Mouse (Mus musculus) heart, postnatal 0 days (tissue): ENCODE results near the gene Nexmif. TPM values are rescaled to one million over a fixed set of nuclear protein-coding genes. Genes with fewer than 3 reads are reported as not detected.

Experiments used
- ATAC-seq: fragments of 200-750 bp; cut with Nextera tagmentation; 2 replicates; pipeline ENCODE4 v1.8.0; 2017; ENCODE audit warnings: low read depth, moderate number of reproducible peaks, moderate library complexity; ENCODE audit not compliant: insufficient read depth
- DNase-seq: peaks from one replicate; pipeline ENCODE4 v3.0.0-alpha.2; 2016; ENCODE audit warnings: low spot score
- H3K27ac ChIP-seq: fragments of 300-500 bp; sonication (generic); 2 replicates; pipeline ENCODE4 v1.5.1; 2014; ENCODE audit warnings: low read depth, mild to moderate bottlenecking
- H3K27me3 ChIP-seq: fragments of 300-500 bp; sonication (generic); 2 replicates; pipeline ENCODE4 v1.6.1; 2014; ENCODE audit warnings: low read length, mixed read lengths; ENCODE audit not compliant: control insufficient read depth, insufficient read depth
- H3K36me3 ChIP-seq: fragments of 300-500 bp; sonication (generic); replicated peaks from 2 replicates; pipeline ENCODE4 v1.6.1; 2014; ENCODE audit warnings: low read length, mixed read lengths; ENCODE audit not compliant: control insufficient read depth, insufficient read depth
- H3K4me1 ChIP-seq: fragments of 300-500 bp; sonication (generic); 2 replicates; pipeline ENCODE4 v1.6.1; 2014; ENCODE audit warnings: antibody characterized with exemption; ENCODE audit not compliant: control insufficient read depth, insufficient read depth
- H3K4me2 ChIP-seq: fragments of 300-500 bp; sonication (generic); 2 replicates; pipeline ENCODE4 v1.6.1; 2014; ENCODE audit warnings: low read depth, mild to moderate bottlenecking, low read length, moderate library complexity
- H3K4me3 ChIP-seq: fragments of 300-500 bp; sonication (generic); 2 replicates; pipeline ENCODE4 v1.5.1; 2014; ENCODE audit warnings: low read depth, low read length
- H3K9ac ChIP-seq: fragments of 300-500 bp; sonication (generic); replicated peaks from 2 replicates; pipeline ENCODE4 v1.6.1; 2014; ENCODE audit warnings: low read depth, low read length, mixed read lengths
- H3K9me3 ChIP-seq: fragments of 300-500 bp; sonication (generic); replicated peaks from 2 replicates; pipeline ENCODE4 v1.6.1; 2016; ENCODE audit warnings: low read length; ENCODE audit not compliant: control insufficient read depth
- CTCF ChIP-seq: IDR thresholded peaks from 2 replicates; pipeline ENCODE4 v1.5.1; 2016; ENCODE audit warnings: antibody characterized with exemption, control low read depth, low read depth
- EP300 ChIP-seq: IDR thresholded peaks from 2 replicates; pipeline ENCODE4 v1.6.1; 2016; ENCODE audit warnings: antibody characterized with exemption, low read depth
- WGBS: fragments of 180-500 bp; shearing (Covaris S2); extraction: QIAGEN DNeasy Blood & Tissue Kit; methylation state at CpG from one replicate; pipeline ENCODE4 v1.1.7; 2014; 5-methylcytosine and 5-hydroxymethylcytosine counted together
- polyA plus RNA-seq: library from polyadenylated mRNA; unstranded; fragments of >200 nt; fragmentation: Nextera tagmentation; extraction: Ambion mirVana; gene quantifications from 2 replicates; pipeline ENCODE4 v1.2.1, GENCODE M21; 2015
- total RNA-seq: library from RNA; depleted of rRNA; stranded (reverse); fragments of >200 nt; gene quantifications from 2 replicates; pipeline ENCODE4 v1.2.3, GENCODE M21; 2014; ENCODE audit warnings: low replicate concordance; rRNA removed

Gene Nexmif
- total RNA-seq (0.69 and 1.7 TPM in 2 replicates), polyA plus RNA-seq (0.59 and 0.74 TPM in 2 replicates)

- H3K9ac ChIP-seq = peak within 1 kb of the TSS; percentile 40
- ATAC-seq (peak; percentile 73), DNase-seq (no peak)
- H3K4me1 ChIP-seq = no peaks in the 10 kb centered on the region
- peak within 1 kb of the TSS; percentile 55 for H3K27ac ChIP-seq
- peak within 1 kb of the TSS; percentile 76 for H3K4me2 ChIP-seq
- WGBS = 15% methylated on average over 26 of the region's 70 CpGs
- H3K4me3 ChIP-seq = peak within 1 kb of the TSS; percentile 55
- peaks cover 13% of the 10 kb centered on the region; the same call in 1 of the 2 replicates for H3K27me3 ChIP-seq
- H3K36me3 ChIP-seq = no peaks in the 10 kb centered on the region
- no peaks in the 10 kb centered on the region for H3K9me3 ChIP-seq
- TF ChIP-seq EP300 (no peak), CTCF (no peak)
Observed at GRCm38 (mm10) chrX:104200736-104201591, at the start of gene Nexmif. Nexmif (minus strand) TSS chrX:104201185.

- Histone ChIP-seq H3K36me3 (no peaks in the 10 kb centered on the region), H3K9me3 (no peaks in the 10 kb centered on the region), H3K4me2 (no peak overlapping the region), H3K27me3 (no peaks in the 10 kb centered on the region), H3K4me1 (no peaks in the 10 kb centered on the region), H3K4me3 (no peak overlapping the region), H3K9ac (no peak overlapping the region), H3K27ac (no peak overlapping the region)
- ATAC-seq (no peak), DNase-seq (no peak)
- 55% methylated on average over 2 of the region's 2 CpGs for WGBS
- TF ChIP-seq EP300 (no peak), CTCF (no peak)
Observed at GRCm38 (mm10) chrX:104208701-104209100, 7.7 kb upstream of the Nexmif start.

DNA sequence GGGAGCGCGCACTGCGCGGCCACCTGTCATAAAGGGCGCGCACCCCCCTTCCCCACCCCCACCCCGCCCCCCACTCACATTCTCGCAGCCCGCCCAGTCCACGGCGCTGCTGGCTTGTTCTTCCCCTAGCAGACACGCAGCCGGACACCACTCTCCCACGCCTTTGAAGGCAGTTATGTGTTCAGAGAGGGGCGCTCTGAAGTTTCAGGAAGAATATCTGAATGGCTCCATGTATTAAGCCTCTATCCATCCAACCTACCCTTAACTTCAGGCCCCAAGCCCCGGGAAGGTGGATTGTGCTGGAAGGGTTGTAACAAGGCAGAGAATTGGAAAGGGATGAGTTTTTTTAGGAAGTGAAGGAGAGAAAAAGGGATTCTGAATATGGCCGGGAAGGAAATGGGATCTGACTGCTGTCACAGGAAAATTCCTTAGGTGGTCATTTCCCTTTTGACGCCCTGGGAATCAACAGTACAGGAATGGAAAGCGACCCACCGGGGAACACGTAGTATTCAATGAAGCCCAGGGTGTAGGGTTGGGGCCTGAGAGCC is 681 bp upstream of the Nexmif start:
- TF ChIP-seq EP300 = no peak
- no peak for TF ChIP-seq CTCF
- H3K4me3 ChIP-seq = peak overlapping the region; percentile 55
- H3K36me3 ChIP-seq = no peaks in the 10 kb centered on the region
- no peak overlapping the region for H3K9ac ChIP-seq
- peaks cover 13% of the 10 kb centered on the region; the same call in 1 of the 2 replicates for H3K27me3 ChIP-seq
- no peaks in the 10 kb centered on the region for H3K9me3 ChIP-seq
- H3K4me1 ChIP-seq = no peaks in the 10 kb centered on the region
- no peak overlapping the region for H3K27ac ChIP-seq
- H3K4me2 ChIP-seq = peak overlapping the region; percentile 76
- no peak for DNase-seq
- WGBS = 14% methylated on average over 21 of the region's 21 CpGs
- no peak for ATAC-seq

- Histone ChIP-seq H3K9ac (peak overlapping the region; percentile 40), H3K4me1 (no peaks in the 10 kb centered on the region), H3K9me3 (no peaks in the 10 kb centered on the region), H3K27ac (peak overlapping the region; percentile 41), H3K36me3 (no peaks in the 10 kb centered on the region), H3K4me2 (peak overlapping the region; percentile 76), H3K27me3 (peaks cover 13% of the 10 kb centered on the region; the same call in 1 of the 2 replicates), H3K4me3 (peak overlapping the region; percentile 55)
- WGBS = 8% methylated on average over 14 of the region's 37 CpGs
- no peak for TF ChIP-seq CTCF
- no peak for TF ChIP-seq EP300
- DNase-seq = no peak
- ATAC-seq = peak; percentile 71
Observed at GRCm38 (mm10) chrX:104200388-104200735, 623 bp downstream of the Nexmif start.

DNA sequence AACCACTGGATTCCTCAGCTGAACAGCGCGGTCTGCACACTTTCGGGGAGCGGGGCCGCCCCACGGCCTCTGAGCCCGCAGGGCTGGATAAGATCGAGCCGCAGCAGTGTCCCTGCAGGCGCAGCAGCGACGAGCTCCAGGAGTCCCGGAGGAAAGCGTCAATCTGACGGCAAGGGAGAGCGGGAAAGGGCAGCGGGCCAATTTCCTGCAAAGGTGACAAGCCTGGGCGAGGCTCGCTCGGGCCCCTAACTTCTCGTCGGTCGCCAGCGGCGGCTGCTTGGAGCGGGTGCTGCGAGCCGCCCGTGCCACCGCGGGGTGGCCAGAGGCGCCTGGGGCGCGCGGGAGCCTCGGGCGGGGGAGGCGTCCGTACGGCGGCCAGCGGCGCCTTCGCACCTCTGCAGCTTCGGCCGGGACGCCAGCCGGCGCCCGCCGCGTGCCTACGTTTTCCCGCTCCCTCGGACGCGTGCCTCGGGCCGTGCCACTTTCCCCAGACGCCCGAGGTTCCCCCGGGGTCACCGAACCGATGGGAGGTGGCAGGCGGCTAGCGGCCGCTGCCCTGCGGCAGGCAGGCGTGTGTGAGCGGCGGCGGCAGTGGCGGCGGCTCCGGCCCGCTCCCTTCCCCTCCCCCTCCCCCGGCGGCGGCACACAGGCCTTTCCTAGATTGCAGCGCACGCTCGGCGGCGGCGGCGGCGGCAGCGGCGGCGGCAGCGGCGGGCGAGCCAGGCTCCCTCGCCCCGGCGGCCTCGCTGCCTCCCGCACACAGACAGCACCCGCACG is 1.2 kb downstream of the Nexmif start:
- WGBS = 14% methylated on average over 51 of the region's 100 CpGs
- no peaks in the 10 kb centered on the region for H3K36me3 ChIP-seq
- peak overlapping the region; percentile 40; the same call in 1 of the 2 replicates for H3K9ac ChIP-seq
- no peaks in the 10 kb centered on the region for H3K9me3 ChIP-seq
- H3K27ac ChIP-seq = peak overlapping the region; percentile 55; the same call in 1 of the 2 replicates
- DNase-seq (peak; percentile 16), ATAC-seq (peak; percentile 42)
- peaks cover 13% of the 10 kb centered on the region; the same call in 1 of the 2 replicates for H3K27me3 ChIP-seq
- H3K4me2 ChIP-seq = peak overlapping the region; percentile 76
- peak overlapping the region; percentile 55 for H3K4me3 ChIP-seq
- TF ChIP-seq CTCF (no peak), EP300 (no peak)
- H3K4me1 ChIP-seq = no peaks in the 10 kb centered on the region
